Mouse (Mus musculus): ENCODE measurements around the gene 1700029I15Rik.
"Not testable (repeated sequence)": the region's sequence is repeated elsewhere in the genome, so short reads cannot be mapped to it uniquely, and the experiment has no call there.

1700029I15Rik gene

GRCm38 (mm10) chr2:92392318-92393264 lies 10.3 kb downstream of the 1700029I15Rik start:
- DNase-seq, result peak; percentile 56

GRCm38 (mm10) chr2:92395535-92395934 lies 13.2 kb downstream of the 1700029I15Rik start:
- DNase-seq, result no peak

- DNase-seq, result no peak
Observed at GRCm38 (mm10) chr2:92397436-92397835, 15.1 kb downstream of the 1700029I15Rik start.

- not testable (repeated sequence) for DNase-seq
Observed at GRCm38 (mm10) chr2:92399877-92400276, 17.5 kb downstream of the 1700029I15Rik start.

GRCm38 (mm10) chr2:92400682-92401081 lies 18.3 kb downstream of the 1700029I15Rik start:
- DNase-seq, result no peak

GRCm38 (mm10) chr2:92401091-92401561 lies 18.8 kb downstream of the 1700029I15Rik start, which contains the start of gene Mapk8ip1:
Gene Mapk8ip1 (minus strand): TSS chr2:92401263.
- DNase-seq, result peak; percentile 48

GRCm38 (mm10) chr2:92402591-92403326 lies 20.4 kb downstream of the 1700029I15Rik start:
- DNase-seq, result no peak

GRCm38 (mm10) chr2:92403776-92404319 lies 21.5 kb downstream of the 1700029I15Rik start:
- DNase-seq, result no peak

GRCm38 (mm10) chr2:92404737-92405136 lies 22.4 kb downstream of the 1700029I15Rik start:
- DNase-seq, result no peak

- no peak for DNase-seq
Observed at GRCm38 (mm10) chr2:92405687-92406086, 23.3 kb downstream of the 1700029I15Rik start.

- DNase-seq, result no peak
Observed at GRCm38 (mm10) chr2:92408309-92409045, 26.1 kb downstream of the 1700029I15Rik start.

- DNase-seq, result peak; percentile 32
Observed at GRCm38 (mm10) chr2:92411705-92412104, 29.4 kb downstream of the 1700029I15Rik start.

GRCm38 (mm10) chr2:92421723-92422387 lies 39.5 kb downstream of the 1700029I15Rik start:
- peak; percentile 47 for DNase-seq

GRCm38 (mm10) chr2:92422388-92423135 lies 40.2 kb downstream of the 1700029I15Rik start:
- no peak for DNase-seq

- DNase-seq, result no peak
Observed at GRCm38 (mm10) chr2:92423156-92423555, 40.8 kb downstream of the 1700029I15Rik start.

GRCm38 (mm10) chr2:92423702-92424461 lies 41.5 kb downstream of the 1700029I15Rik start:
- peak; percentile 92 for DNase-seq

- peak; percentile 54 for DNase-seq
Observed at GRCm38 (mm10) chr2:92424462-92425308, 42.3 kb downstream of the 1700029I15Rik start.

- DNase-seq, result no peak
Observed at GRCm38 (mm10) chr2:92425366-92425765, 43.0 kb downstream of the 1700029I15Rik start.

- peak; percentile 50 for DNase-seq
Observed at GRCm38 (mm10) chr2:92426426-92426825, 44.1 kb downstream of the 1700029I15Rik start.

Data from kidney, postnatal 14 days (tissue).